Mouse (Mus musculus) liver, postnatal 0 days (tissue): ENCODE data around the gene E130114P18Rik.

ENCODE experiments used
- CTCF ChIP-seq: sonication (generic); IDR thresholded peaks from 2 replicates; pipeline ENCODE4 v1.5.1; 2016; ENCODE audit warnings: antibody characterized with exemption, low read depth
- EP300 ChIP-seq: IDR thresholded peaks from 2 replicates; pipeline ENCODE4 v1.6.1; 2016; ENCODE audit warnings: antibody characterized with exemption, low read depth, mild to moderate bottlenecking

GRCm38 (mm10) chr4:97673854-97674510 lies 103.9 kb downstream of the E130114P18Rik start:
- TF ChIP-seq EP300 (no peak), CTCF (no peak)
